Mouse (Mus musculus) liver, postnatal 0 days (tissue): Measurements from ENCODE around the gene Lztfl1.
A peak's percentile ranks its signal among the peaks of the same experiment; 100 is the strongest.

Experiments used
- CTCF ChIP-seq: sonication (generic); IDR thresholded peaks from 2 replicates; pipeline ENCODE4 v1.5.1; 2016; ENCODE audit warnings: antibody characterized with exemption, low read depth
- EP300 ChIP-seq: IDR thresholded peaks from 2 replicates; pipeline ENCODE4 v1.6.1; 2016; ENCODE audit warnings: antibody characterized with exemption, low read depth, mild to moderate bottlenecking

GRCm38 (mm10) chr9:123709226-123709625 is 8.3 kb downstream of the Lztfl1 start:
- TF ChIP-seq EP300 = no peak
- TF ChIP-seq CTCF = peak; percentile 46
